Mouse (Mus musculus) forebrain, embryonic 10.5 days (tissue): ENCODE data around the gene Myocos. TPM values are rescaled to one million over a fixed set of nuclear protein-coding genes. Genes with fewer than 3 reads are reported as not detected.
A peak's percentile ranks its signal among the peaks of the same experiment; 100 is the strongest.

ENCODE experiments used
- DNase-seq: peaks from one replicate; pipeline ENCODE4 v3.0.0-alpha.2; 2017; ENCODE audit warnings: low spot score; ENCODE audit errors: extremely low spot score
- H3K27ac ChIP-seq: fragments of 300-500 bp; sonication (generic); 2 replicates; pipeline ENCODE4 v1.5.1; 2016; ENCODE audit warnings: mild to moderate bottlenecking
- H3K27me3 ChIP-seq: fragments of 300-500 bp; sonication (generic); 2 replicates; pipeline ENCODE4 v1.6.1; 2016; ENCODE audit warnings: mild to moderate bottlenecking; ENCODE audit not compliant: poor library complexity, severe bottlenecking
- H3K36me3 ChIP-seq: fragments of 300-500 bp; sonication (generic); replicated peaks from 2 replicates; pipeline ENCODE4 v1.6.1; 2016; ENCODE audit warnings: mild to moderate bottlenecking, moderate library complexity
- H3K4me1 ChIP-seq: fragments of 300-500 bp; sonication (generic); 2 replicates; pipeline ENCODE4 v1.6.1; 2016
- H3K4me3 ChIP-seq: fragments of 300-500 bp; sonication (generic); 2 replicates; pipeline ENCODE4 v1.5.1; 2016; ENCODE audit warnings: mild to moderate bottlenecking, moderate library complexity
- H3K9me3 ChIP-seq: fragments of 300-500 bp; sonication (generic); 2 replicates; pipeline ENCODE4 v1.6.1; 2016; ENCODE audit warnings: mild to moderate bottlenecking, moderate library complexity
- WGBS: fragments of 180-500 bp; shearing (Covaris S2); methylation state at CpG from one replicate; pipeline ENCODE4 v1.1.7; 2016; 5-methylcytosine and 5-hydroxymethylcytosine counted together
- polyA plus RNA-seq: library from polyadenylated mRNA; unstranded; fragments of >200 nt; fragmentation: Nextera tagmentation; extraction: Ambion mirVana; gene quantifications from 2 replicates; pipeline ENCODE4 v1.2.1, GENCODE M21; 2016

Myocos gene
- polyA plus RNA-seq: not detected in 2 replicates

- Histone ChIP-seq H3K4me1 (no peaks in the 10 kb centered on the region), H3K27ac (no peak within 1 kb of the TSS), H3K36me3 (no peaks in the 10 kb centered on the region), H3K27me3 (no peaks in the 10 kb centered on the region), H3K4me3 (no peak within 1 kb of the TSS), H3K9me3 (no peaks in the 10 kb centered on the region)
- 92% methylated on average over 7 of the region's 7 CpGs for WGBS
- DNase-seq: no peak
These were observed at the start of gene Myocos for GRCm38 (mm10) chr1:162658119-162658518. TSS of gene Myocos (minus strand) at chr1:162658219.

GRCm38 (mm10) chr1:162700389-162701066, 42.5 kb upstream of the Myocos start:
- no peaks in the 10 kb centered on the region for H3K27me3 ChIP-seq
- no peaks in the 10 kb centered on the region for H3K4me1 ChIP-seq
- WGBS: 88% methylated on average over 8 of the region's 8 CpGs
- no peak for DNase-seq
- H3K27ac ChIP-seq: no peak overlapping the region
- no peak overlapping the region for H3K4me3 ChIP-seq
- H3K36me3 ChIP-seq: peaks cover 100% of the 10 kb centered on the region
- no peaks in the 10 kb centered on the region for H3K9me3 ChIP-seq

GRCm38 (mm10) chr1:162697866-162698265, 39.8 kb upstream of the Myocos start:
- no peaks in the 10 kb centered on the region for H3K27me3 ChIP-seq
- no peak for DNase-seq
- no peaks in the 10 kb centered on the region for H3K4me1 ChIP-seq
- 95% methylated on average over 6 of the region's 6 CpGs for WGBS
- peaks cover 100% of the 10 kb centered on the region for H3K36me3 ChIP-seq
- H3K9me3 ChIP-seq: no peaks in the 10 kb centered on the region
- no peak overlapping the region for H3K27ac ChIP-seq
- H3K4me3 ChIP-seq: no peak overlapping the region

- Histone ChIP-seq H3K36me3 (peaks cover 100% of the 10 kb centered on the region), H3K9me3 (no peaks in the 10 kb centered on the region), H3K4me3 (no peak overlapping the region), H3K27ac (no peak overlapping the region), H3K4me1 (no peaks in the 10 kb centered on the region), H3K27me3 (no peaks in the 10 kb centered on the region)
- WGBS: 88% methylated on average over 2 of the region's 2 CpGs
- DNase-seq: no peak
These were observed 35.7 kb upstream of the Myocos start for GRCm38 (mm10) chr1:162693721-162694120.

GRCm38 (mm10) chr1:162665486-162666174, 7.6 kb upstream of the Myocos start:
- H3K36me3 ChIP-seq: peaks cover 19% of the 10 kb centered on the region
- no peaks in the 10 kb centered on the region for H3K27me3 ChIP-seq
- 4% methylated on average over 11 of the region's 11 CpGs for WGBS
- DNase-seq: no peak
- H3K4me3 ChIP-seq: peak overlapping the region; percentile 46
- peaks cover 13% of the 10 kb centered on the region for H3K4me1 ChIP-seq
- peak overlapping the region; percentile 51 for H3K27ac ChIP-seq
- no peaks in the 10 kb centered on the region for H3K9me3 ChIP-seq

- peak; percentile 80 for DNase-seq
- peaks cover 12% of the 10 kb centered on the region for H3K36me3 ChIP-seq
- no peaks in the 10 kb centered on the region for H3K9me3 ChIP-seq
- H3K4me3 ChIP-seq: peak overlapping the region; percentile 46
- H3K4me1 ChIP-seq: peaks cover 13% of the 10 kb centered on the region
- H3K27ac ChIP-seq: peak overlapping the region; percentile 51
- H3K27me3 ChIP-seq: no peaks in the 10 kb centered on the region
- WGBS: 21% methylated on average over 10 of the region's 10 CpGs
These were observed 6.9 kb upstream of the Myocos start for GRCm38 (mm10) chr1:162664826-162665475.

- WGBS: 89% methylated on average over 11 of the region's 11 CpGs
- H3K4me3 ChIP-seq: no peak overlapping the region
- H3K27me3 ChIP-seq: no peaks in the 10 kb centered on the region
- no peaks in the 10 kb centered on the region for H3K9me3 ChIP-seq
- DNase-seq: no peak
- H3K27ac ChIP-seq: no peak overlapping the region
- H3K4me1 ChIP-seq: peaks cover 7% of the 10 kb centered on the region
- H3K36me3 ChIP-seq: no peaks in the 10 kb centered on the region
These were observed 2.3 kb upstream of the Myocos start for GRCm38 (mm10) chr1:162660276-162660860.

- Histone ChIP-seq H3K27me3 (no peaks in the 10 kb centered on the region), H3K27ac (no peak overlapping the region), H3K9me3 (no peaks in the 10 kb centered on the region), H3K4me1 (0 out of 2 replicates have a peak, but pooled peaks cover 3% of the 10 kb centered on the region), H3K4me3 (no peak overlapping the region), H3K36me3 (no peaks in the 10 kb centered on the region)
- no peak for DNase-seq
- WGBS: 94% methylated on average over 14 of the region's 14 CpGs
These were observed 9.6 kb downstream of the Myocos start for GRCm38 (mm10) chr1:162648416-162648815.

GRCm38 (mm10) chr1:162646083-162646686, 11.8 kb downstream of the Myocos start:
- Histone ChIP-seq H3K27ac (no peak overlapping the region), H3K4me1 (0 out of 2 replicates have a peak, but pooled peaks cover 3% of the 10 kb centered on the region), H3K4me3 (no peak overlapping the region), H3K9me3 (no peaks in the 10 kb centered on the region), H3K27me3 (no peaks in the 10 kb centered on the region), H3K36me3 (no peaks in the 10 kb centered on the region)
- 80% methylated on average over 10 of the region's 10 CpGs for WGBS
- DNase-seq: no peak

- Histone ChIP-seq H3K4me1 (0 out of 2 replicates have a peak, but pooled peaks cover 3% of the 10 kb centered on the region), H3K27ac (no peak overlapping the region), H3K9me3 (no peaks in the 10 kb centered on the region), H3K27me3 (no peaks in the 10 kb centered on the region), H3K4me3 (no peak overlapping the region), H3K36me3 (no peaks in the 10 kb centered on the region)
- 64% methylated on average over 4 of the region's 4 CpGs for WGBS
- DNase-seq: no peak
These were observed 14.3 kb downstream of the Myocos start for GRCm38 (mm10) chr1:162643752-162644151.

- Histone ChIP-seq H3K9me3 (no peaks in the 10 kb centered on the region), H3K4me3 (no peak overlapping the region), H3K27ac (no peak overlapping the region), H3K36me3 (no peaks in the 10 kb centered on the region), H3K4me1 (0 out of 2 replicates have a peak, but pooled peaks cover 3% of the 10 kb centered on the region), H3K27me3 (no peaks in the 10 kb centered on the region)
- no peak for DNase-seq
- WGBS: 85% methylated on average over 3 of the region's 3 CpGs
These were observed 15.4 kb downstream of the Myocos start for GRCm38 (mm10) chr1:162642591-162642990.

GRCm38 (mm10) chr1:162639861-162640260, 18.2 kb downstream of the Myocos start:
- no peaks in the 10 kb centered on the region for H3K27me3 ChIP-seq
- 95% methylated on average over 1 of the region's 1 CpGs for WGBS
- peaks cover 13% of the 10 kb centered on the region; the same call in 1 of the 2 replicates for H3K4me1 ChIP-seq
- H3K27ac ChIP-seq: no peak overlapping the region
- no peaks in the 10 kb centered on the region for H3K9me3 ChIP-seq
- H3K36me3 ChIP-seq: no peaks in the 10 kb centered on the region
- no peak overlapping the region for H3K4me3 ChIP-seq
- no peak for DNase-seq
